Mouse (Mus musculus) spleen, embryonic (tissue): ENCODE results near the gene Mier1.
"Not testable (repeated sequence)": the region's sequence is repeated elsewhere in the genome, so short reads cannot be mapped to it uniquely, and the experiment has no call there.

Source experiments
- CTCF ChIA-PET: fragments of 350-600 bp; sonication (Branson Sonifier 250); formaldehyde crosslinking; loops from one replicate; lab custom pipeline; 2022; lab: Charles Lee

Mier1 gene

GRCm38 (mm10) chr4:103158781-103159180 lies 44.6 kb downstream of the Mier1 start:
- CTCF ChIA-PET = no interaction called here

- CTCF ChIA-PET = not testable (repeated sequence)
Measured at GRCm38 (mm10) chr4:103166198-103166597, 52.0 kb downstream of the Mier1 start.

- CTCF ChIA-PET = no interaction called here
Measured at GRCm38 (mm10) chr4:103171256-103171655, 57.1 kb downstream of the Mier1 start.

GRCm38 (mm10) chr4:103173507-103173906 lies 59.3 kb downstream of the Mier1 start:
- CTCF ChIA-PET = no interaction called here

GRCm38 (mm10) chr4:103174001-103174400 lies 59.8 kb downstream of the Mier1 start:
- CTCF ChIA-PET = no interaction called here

GRCm38 (mm10) chr4:103177681-103178080 lies 63.5 kb downstream of the Mier1 start:
- CTCF ChIA-PET = no interaction called here

GRCm38 (mm10) chr4:103178635-103179318 lies 64.6 kb downstream of the Mier1 start:
- CTCF ChIA-PET = no interaction called here

GRCm38 (mm10) chr4:103179581-103179980 lies 65.4 kb downstream of the Mier1 start:
- CTCF ChIA-PET = no interaction called here

GRCm38 (mm10) chr4:103180300-103180888 lies 66.2 kb downstream of the Mier1 start:
- CTCF ChIA-PET = no interaction called here

GRCm38 (mm10) chr4:103188786-103189640 lies 74.8 kb downstream of the Mier1 start:
- CTCF ChIA-PET = no interaction called here

- CTCF ChIA-PET = no interaction called here
Measured at GRCm38 (mm10) chr4:103192421-103192820, 78.2 kb downstream of the Mier1 start.

- CTCF ChIA-PET = no interaction called here
Measured at GRCm38 (mm10) chr4:103197401-103197800, 83.2 kb downstream of the Mier1 start.

GRCm38 (mm10) chr4:103199086-103199485 lies 84.9 kb downstream of the Mier1 start:
- CTCF ChIA-PET = no interaction called here

GRCm38 (mm10) chr4:103200046-103200445 lies 85.9 kb downstream of the Mier1 start:
- CTCF ChIA-PET = no interaction called here

- CTCF ChIA-PET = interaction anchor here (0.5 to 0.6 kb wide), 2 partner anchors 9 to 11 kb away, joined by 3 read pairs; partner anchors contain the start of gene Slc35d1
Measured at GRCm38 (mm10) chr4:103203646-103204045, 89.5 kb downstream of the Mier1 start.

- CTCF ChIA-PET = interaction anchor here (0.5 kb wide), 1 partner anchor 19 kb away, joined by 4 read pairs; no protein-coding TSS in a partner anchor
Measured at GRCm38 (mm10) chr4:103208553-103208952, 94.4 kb downstream of the Mier1 start.

GRCm38 (mm10) chr4:103213859-103214497 lies 99.8 kb downstream of the Mier1 start:
- CTCF ChIA-PET = no interaction called here

GRCm38 (mm10) chr4:103214498-103214924 lies 100.3 kb downstream of the Mier1 start:
- CTCF ChIA-PET = interaction anchor here (1.0 kb wide), 1 partner anchor 11 kb away, joined by 3 read pairs; no protein-coding TSS in a partner anchor
